Mouse (Mus musculus) adrenal gland, postnatal 25 days (tissue): ENCODE results near the gene Kank3. TPM values are rescaled to one million over a fixed set of nuclear protein-coding genes. Genes with fewer than 3 reads are reported as not detected.

Source experiments
- DNase-seq: peaks from one replicate; pipeline ENCODE4 v3.0.0; 2021; ENCODE audit warnings: mixed read lengths
- total RNA-seq: library from RNA; stranded (reverse); gene quantifications from 2 replicates; pipeline ENCODE4 v1.2.3, GENCODE M21; 2021

The Kank3 gene
- total RNA-seq, 1 experiment from 2014 or later = 109 TPM

GRCm38 (mm10) chr17:33857816-33858215, 47.5 kb downstream of the Kank3 start:
- DNase-seq = no peak

GRCm38 (mm10) chr17:33865330-33866030, 55.2 kb downstream of the Kank3 start:
- peak; percentile 45 for DNase-seq

Other genes with a start within 250 kb of the Kank3 start
- 41.1 and 49.7 TPM in 2 replicates for gene Zfp414, start 181.4 kb upstream of the Kank3 start, total RNA-seq
- 0.67 and 0.97 TPM in 2 replicates for gene Pram1, start 172.5 kb upstream of the Kank3 start, total RNA-seq
- gene Hnrnpm, start 123.7 kb upstream of the Kank3 start, total RNA-seq = 202 and 208 TPM in 2 replicates
- 113 and 117 TPM in 2 replicates for gene March2, start 91.8 kb upstream of the Kank3 start, total RNA-seq
- gene Rab11b, start 50.0 kb upstream of the Kank3 start, total RNA-seq = 236 and 280 TPM in 2 replicates
- gene Angptl4, start 28.7 kb upstream of the Kank3 start, total RNA-seq = 50.0 and 57.7 TPM in 2 replicates
- gene Rps28, start 14.0 kb downstream of the Kank3 start, total RNA-seq = 1,302 and 1,448 TPM in 2 replicates
- gene Ndufa7, start 14.1 kb downstream of the Kank3 start, total RNA-seq = 475 and 496 TPM in 2 replicates
- 27.0 and 40.5 TPM in 2 replicates for gene Cd320, start 32.6 kb downstream of the Kank3 start, total RNA-seq
- gene Gm7029, start 63.3 kb downstream of the Kank3 start, total RNA-seq = not detected in 2 replicates
- gene Kifc1, start 80.1 kb downstream of the Kank3 start, total RNA-seq = 7.0 and 11.3 TPM in 2 replicates
- gene Platr17, start 94.6 kb downstream of the Kank3 start, total RNA-seq = not detected in 2 replicates
- gene Daxx, start 98.9 kb downstream of the Kank3 start, total RNA-seq = 35.2 and 36.4 TPM in 2 replicates
- gene Tapbp, start 105.4 kb downstream of the Kank3 start, total RNA-seq = 101 and 166 TPM in 2 replicates
- 27.4 and 38.8 TPM in 2 replicates for gene Zbtb22, start 105.4 kb downstream of the Kank3 start, total RNA-seq
- 68.9 and 72.7 TPM in 2 replicates for gene Rgl2, start 119.0 kb downstream of the Kank3 start, total RNA-seq
- 101 and 102 TPM in 2 replicates for gene Pfdn6, start 129.8 kb downstream of the Kank3 start, total RNA-seq
- 38.7 and 40.4 TPM in 2 replicates for gene Wdr46, start 130.1 kb downstream of the Kank3 start, total RNA-seq
- gene B3galt4, start 141.0 kb downstream of the Kank3 start, total RNA-seq = 8.5 and 8.9 TPM in 2 replicates
- gene Vps52, start 145.3 kb downstream of the Kank3 start, total RNA-seq = 57.4 and 70.0 TPM in 2 replicates
- 630 and 736 TPM in 2 replicates for gene Rps18, start 145.5 kb downstream of the Kank3 start, total RNA-seq
- gene H2-K1, start 189.8 kb downstream of the Kank3 start, total RNA-seq = 321 and 327 TPM in 2 replicates
- 50.8 and 66.2 TPM in 2 replicates for gene Ring1, start 214.2 kb downstream of the Kank3 start, total RNA-seq
- 239 TPM in 2 replicates for gene H2-Ke6, start 217.5 kb downstream of the Kank3 start, total RNA-seq
- 149 and 162 TPM in 2 replicates for gene Slc39a7, start 221.2 kb downstream of the Kank3 start, total RNA-seq
- gene Rxrb, start 221.3 kb downstream of the Kank3 start, total RNA-seq = 66.8 and 71.0 TPM in 2 replicates
- gene Col11a2, start 228.9 kb downstream of the Kank3 start, total RNA-seq = 0.91 and 3.0 TPM in 2 replicates